Mouse (Mus musculus) intestine, postnatal 0 days (tissue): ENCODE measurements around the gene Nmb. TPM values are rescaled to one million over a fixed set of nuclear protein-coding genes. Genes with fewer than 3 reads are reported as not detected.

Experiments used
- ATAC-seq: fragments of 200-750 bp; cut with Nextera tagmentation; 2 replicates; pipeline ENCODE4 v1.8.0; 2017; ENCODE audit warnings: mild to moderate bottlenecking, moderate TSS enrichment, moderate library complexity
- H3K27ac ChIP-seq: fragments of 300-500 bp; sonication (generic); 2 replicates; pipeline ENCODE4 v1.5.1; 2014; ENCODE audit warnings: mild to moderate bottlenecking, low read depth, low read length, moderate library complexity
- H3K27me3 ChIP-seq: fragments of 300-500 bp; sonication (generic); replicated peaks from 2 replicates; pipeline ENCODE4 v1.6.1; 2014; ENCODE audit warnings: low read length, mixed read lengths; ENCODE audit not compliant: control insufficient read depth, insufficient read depth
- H3K36me3 ChIP-seq: fragments of 300-500 bp; sonication (generic); 2 replicates; pipeline ENCODE4 v1.6.1; 2014; ENCODE audit warnings: mild to moderate bottlenecking, moderate library complexity; ENCODE audit not compliant: control insufficient read depth, insufficient read depth
- H3K4me1 ChIP-seq: fragments of 300-500 bp; sonication (generic); replicated peaks from 2 replicates; pipeline ENCODE4 v1.6.1; 2014; ENCODE audit warnings: antibody characterized with exemption, low read length, mixed read lengths; ENCODE audit not compliant: control insufficient read depth, insufficient read depth
- H3K4me2 ChIP-seq: fragments of 300-500 bp; sonication (generic); replicated peaks from 2 replicates; pipeline ENCODE4 v1.6.1; 2014; ENCODE audit warnings: low read depth, mild to moderate bottlenecking, moderate library complexity
- H3K4me3 ChIP-seq: fragments of 300-500 bp; sonication (generic); 2 replicates; pipeline ENCODE4 v1.5.1; 2014; ENCODE audit warnings: low read depth, low read length
- H3K9ac ChIP-seq: fragments of 300-500 bp; sonication (generic); 2 replicates; pipeline ENCODE4 v1.6.1; 2014; ENCODE audit warnings: mild to moderate bottlenecking, low read depth, low read length
- H3K9me3 ChIP-seq: fragments of 300-500 bp; sonication (generic); 2 replicates; pipeline ENCODE4 v1.6.1; 2016; ENCODE audit warnings: mixed run types; ENCODE audit not compliant: control insufficient read depth
- CTCF ChIP-seq: sonication (generic); IDR thresholded peaks from 2 replicates; pipeline ENCODE4 v1.5.1; 2016; ENCODE audit warnings: low read depth, mild to moderate bottlenecking, control low read depth, antibody characterized with exemption, moderate library complexity
- WGBS: fragments of 180-500 bp; shearing (Covaris S2); extraction: QIAGEN DNeasy Blood & Tissue Kit; methylation state at CpG from one replicate; pipeline ENCODE4 v1.1.7; 2014; 5-methylcytosine and 5-hydroxymethylcytosine counted together
- polyA plus RNA-seq: library from polyadenylated mRNA; unstranded; fragments of >200 nt; fragmentation: Nextera tagmentation; extraction: Ambion mirVana; gene quantifications from 2 replicates; pipeline ENCODE4 v1.2.1, GENCODE M21; 2015

Nmb gene
- polyA plus RNA-seq, 1 experiment from 2014 or later: 2.1 TPM

GRCm38 (mm10) chr7:80917916-80918465 is 13.1 kb upstream of the Nmb start:
- Histone ChIP-seq H3K36me3 (peaks cover 48% of the 10 kb centered on the region), H3K27me3 (no peaks in the 10 kb centered on the region), H3K4me2 (no peak overlapping the region), H3K27ac (no peak overlapping the region), H3K9me3 (no peaks in the 10 kb centered on the region), H3K9ac (no peak overlapping the region), H3K4me3 (no peak overlapping the region), H3K4me1 (no peaks in the 10 kb centered on the region)
- 75% methylated on average over 4 of the region's 4 CpGs for WGBS
- TF ChIP-seq CTCF: no peak
- no peak for ATAC-seq

- TF ChIP-seq CTCF: no peak
- no peaks in the 10 kb centered on the region for H3K4me1 ChIP-seq
- H3K4me2 ChIP-seq: no peak overlapping the region
- no peaks in the 10 kb centered on the region for H3K9me3 ChIP-seq
- H3K27me3 ChIP-seq: no peaks in the 10 kb centered on the region
- H3K4me3 ChIP-seq: no peak overlapping the region
- H3K9ac ChIP-seq: no peak overlapping the region
- peaks cover 57% of the 10 kb centered on the region for H3K36me3 ChIP-seq
- 85% methylated on average over 8 of the region's 8 CpGs for WGBS
- ATAC-seq: no peak
- 0 out of 2 replicates have a peak overlapping the region, but pooled peaks have one; percentile 8 for H3K27ac ChIP-seq
Observed at GRCm38 (mm10) chr7:80912496-80912895, 7.6 kb upstream of the Nmb start.

- peaks cover 50% of the 10 kb centered on the region for H3K36me3 ChIP-seq
Observed at GRCm38 (mm10) chr7:80911053-80911452, 6.2 kb upstream of the Nmb start.

GRCm38 (mm10) chr7:80903625-80904422 is 1.1 kb downstream of the Nmb start:
- H3K36me3 ChIP-seq: 0 out of 2 replicates have a peak, but pooled peaks cover 17% of the 10 kb centered on the region
- H3K9me3 ChIP-seq: no peaks in the 10 kb centered on the region
- no peak for TF ChIP-seq CTCF
- no peak for ATAC-seq
- no peak overlapping the region for H3K4me3 ChIP-seq
- H3K9ac ChIP-seq: no peak overlapping the region
- 0 out of 2 replicates have a peak, but pooled peaks cover 2% of the 10 kb centered on the region for H3K4me1 ChIP-seq
- 0 out of 2 replicates have a peak overlapping the region, but pooled peaks have one; percentile 15 for H3K27ac ChIP-seq
- no peaks in the 10 kb centered on the region for H3K27me3 ChIP-seq
- 90% methylated on average over 11 of the region's 11 CpGs for WGBS
- H3K4me2 ChIP-seq: no peak overlapping the region

More at GRCm38 (mm10) chr7:80911053-80911452, 6.2 kb upstream of the Nmb start:
- H3K27me3 ChIP-seq: no peaks in the 10 kb centered on the region
- H3K4me3 ChIP-seq: no peak overlapping the region
- WGBS: 68% methylated on average over 7 of the region's 7 CpGs
- H3K27ac ChIP-seq: no peak overlapping the region
- no peaks in the 10 kb centered on the region for H3K4me1 ChIP-seq
- TF ChIP-seq CTCF: no peak
- no peak overlapping the region for H3K9ac ChIP-seq
- H3K4me2 ChIP-seq: no peak overlapping the region
- 0 out of 2 replicates have a peak, but pooled peaks have one; percentile 41 for ATAC-seq
- no peaks in the 10 kb centered on the region for H3K9me3 ChIP-seq

- Histone ChIP-seq H3K27ac (peak overlapping the region; percentile 63), H3K4me1 (0 out of 2 replicates have a peak, but pooled peaks cover 2% of the 10 kb centered on the region), H3K4me2 (peak overlapping the region; percentile 80), H3K9me3 (no peaks in the 10 kb centered on the region), H3K9ac (peak overlapping the region; percentile 65), H3K27me3 (no peaks in the 10 kb centered on the region), H3K4me3 (peak overlapping the region; percentile 76), H3K36me3 (peaks cover 19% of the 10 kb centered on the region; the same call in 1 of the 2 replicates)
- WGBS: 28% methylated on average over 15 of the region's 15 CpGs
- peak; percentile 3; the same call in 1 of the 2 replicates for ATAC-seq
- TF ChIP-seq CTCF: no peak
Observed at GRCm38 (mm10) chr7:80901541-80902274, 3.2 kb downstream of the Nmb start.
